Mouse (Mus musculus) thymus, adult 2 months (tissue): Measurements from ENCODE around the gene Atp5h.

Experiments
- CTCF ChIP-seq: fragments of 200-500 bp; IDR thresholded peaks from 2 replicates; pipeline ENCODE4 v1.5.1; 2012; ENCODE audit warnings: mild to moderate bottlenecking, control low read depth, low read length, moderate library complexity, borderline replicate concordance; ENCODE audit not compliant: control insufficient read depth, poor library complexity, insufficient read depth; ENCODE audit errors: extremely low read depth
- POLR2A ChIP-seq: fragments of 200-500 bp; IDR thresholded peaks from 2 replicates; pipeline ENCODE4 v1.6.1; 2012; ENCODE audit warnings: mild to moderate bottlenecking, low read length, control low read depth, moderate library complexity; ENCODE audit not compliant: control insufficient read depth, poor library complexity, insufficient read depth; ENCODE audit errors: extremely low read depth

DNA sequence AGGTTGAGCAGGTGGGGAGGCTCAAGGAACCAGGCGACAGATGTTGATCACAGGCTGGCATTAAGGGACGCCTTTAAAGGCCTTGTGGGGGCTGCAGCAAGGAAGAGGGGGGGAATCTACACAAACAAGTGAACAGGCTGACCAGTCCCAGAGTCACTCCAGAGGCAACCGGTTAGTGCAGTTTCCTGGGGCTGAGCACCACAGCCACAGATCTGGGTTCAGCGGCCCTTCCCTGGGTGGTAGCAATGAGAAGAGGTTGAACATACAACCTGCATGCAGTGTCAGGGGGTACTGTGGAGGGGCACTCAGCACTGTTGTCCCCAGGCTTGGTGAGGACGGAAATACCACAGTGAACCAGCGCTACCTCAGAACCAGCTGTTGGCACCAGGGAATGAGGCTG is 13.6 kb upstream of the Atp5h start:
- no peak for TF ChIP-seq POLR2A
- TF ChIP-seq CTCF = no peak
